Mouse (Mus musculus): ENCODE measurements around the gene Eif2s1.

DNA sequence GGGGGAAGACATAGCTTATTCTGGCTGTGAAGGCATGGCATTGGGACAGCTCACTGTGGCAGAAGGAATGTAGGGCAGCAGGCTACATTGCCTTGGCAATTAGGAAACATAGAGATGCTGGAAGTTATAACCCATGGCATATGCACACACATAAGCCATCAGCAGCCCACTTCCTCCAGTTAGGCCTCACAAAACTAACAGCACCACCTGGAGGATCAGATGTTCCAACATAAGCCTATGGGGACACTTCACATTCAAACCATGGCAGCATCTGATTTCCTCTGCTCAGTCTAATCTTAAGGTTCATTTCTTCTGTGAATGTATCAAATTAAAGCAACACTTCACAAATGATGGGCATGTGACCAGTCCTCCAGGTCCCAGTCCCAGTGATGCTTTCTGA is 47.2 kb upstream of the Eif2s1 start:
- TF ChIP-seq CTCF (IDR thresholded peaks at IDR 0.05; ENCODE audit: low read depth) = 0 out of 2 replicates have a peak, but pooled peaks have one; percentile 20
- TF ChIP-seq EP300 (IDR thresholded peaks at IDR 0.05; ENCODE audit: low read depth) = no peak
